Mouse (Mus musculus): ENCODE data around the gene Tmem82.
A peak's percentile ranks its signal among the peaks of the same experiment; 100 is the strongest.

Gene Tmem82

DNA sequence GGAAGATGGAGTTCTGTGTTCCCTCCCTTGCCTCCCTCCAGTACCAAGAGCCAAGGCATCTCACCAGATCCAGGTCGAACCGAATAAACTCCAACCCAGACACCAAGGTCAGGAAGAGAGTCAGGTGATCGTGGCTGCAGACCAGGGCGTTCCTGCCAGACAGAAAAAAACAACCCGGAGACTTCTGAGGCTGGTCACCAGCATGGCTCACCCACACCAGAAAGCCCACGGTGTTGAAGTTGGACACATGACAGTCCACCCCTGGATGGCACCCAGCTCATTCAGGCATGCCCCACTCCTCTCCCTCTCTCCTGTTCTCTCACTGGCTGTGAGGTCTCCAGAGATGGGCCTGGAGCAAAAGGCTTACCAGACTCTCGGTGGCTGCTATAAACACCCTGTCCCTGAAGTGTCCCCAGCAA lies 22.9 kb upstream of the Tmem82 start:
- no peak for DNase-seq

DNA sequence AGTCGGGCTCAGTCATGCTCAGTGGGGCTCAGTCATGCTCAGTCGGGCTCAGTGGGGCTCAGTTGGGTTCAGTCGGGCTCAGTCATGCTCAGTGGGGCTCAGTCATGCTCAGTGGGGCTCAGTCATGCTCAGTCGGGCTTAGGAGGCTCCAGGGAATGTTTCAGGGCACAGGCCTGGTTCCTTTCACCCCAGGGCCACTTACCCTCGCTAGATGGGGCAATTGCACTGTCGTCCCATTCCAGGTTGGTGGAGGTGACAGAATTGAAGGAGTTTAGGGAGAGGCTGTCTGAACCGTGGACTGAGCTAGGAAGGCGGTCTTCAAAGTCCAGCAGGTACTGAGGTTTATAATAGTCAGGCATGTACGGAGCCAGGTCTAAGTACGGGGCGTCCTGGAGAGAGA lies 21.0 kb upstream of the Tmem82 start:
- DNase-seq, result no peak

DNA sequence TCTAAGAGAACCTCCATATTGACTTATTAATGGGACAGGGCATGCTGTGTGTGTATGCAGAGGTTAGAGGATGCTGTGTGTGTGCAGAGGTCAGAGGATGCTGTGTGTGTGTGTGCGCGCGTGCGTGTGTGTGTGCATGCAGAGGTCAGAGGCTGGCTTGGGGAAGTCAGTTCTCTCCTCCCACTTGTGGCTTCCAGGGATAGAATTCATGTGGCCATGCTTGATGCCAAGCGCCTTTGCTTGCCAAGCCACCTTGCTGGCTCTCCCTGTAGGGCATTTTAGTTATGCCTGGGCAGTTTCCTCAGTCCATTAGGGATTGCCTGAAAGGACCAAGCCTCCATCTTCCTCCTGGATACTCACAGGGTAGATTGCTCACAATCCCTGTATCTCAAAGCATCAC lies 18.3 kb upstream of the Tmem82 start:
- DNase-seq, result no peak

DNA sequence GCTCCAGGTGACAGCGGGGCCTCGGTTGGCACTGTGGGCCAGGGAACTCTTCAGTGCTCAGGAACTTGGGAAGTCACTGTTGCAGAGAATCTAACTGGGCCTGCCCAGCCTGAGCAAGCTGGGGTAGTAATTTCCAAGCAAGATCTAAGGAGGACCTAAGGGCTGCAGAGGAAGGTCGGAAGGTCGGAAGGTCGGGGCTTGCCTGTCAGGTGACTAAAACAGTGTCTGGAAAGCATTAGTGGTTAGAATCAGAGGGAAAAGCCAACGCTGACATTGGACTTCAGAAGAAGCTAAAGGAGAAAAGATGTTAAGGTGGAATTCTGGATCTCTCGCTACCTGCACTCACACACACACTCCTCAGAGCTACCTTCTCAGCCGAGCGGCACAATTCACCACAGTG lies 17.6 kb upstream of the Tmem82 start:
- no peak for DNase-seq

DNA sequence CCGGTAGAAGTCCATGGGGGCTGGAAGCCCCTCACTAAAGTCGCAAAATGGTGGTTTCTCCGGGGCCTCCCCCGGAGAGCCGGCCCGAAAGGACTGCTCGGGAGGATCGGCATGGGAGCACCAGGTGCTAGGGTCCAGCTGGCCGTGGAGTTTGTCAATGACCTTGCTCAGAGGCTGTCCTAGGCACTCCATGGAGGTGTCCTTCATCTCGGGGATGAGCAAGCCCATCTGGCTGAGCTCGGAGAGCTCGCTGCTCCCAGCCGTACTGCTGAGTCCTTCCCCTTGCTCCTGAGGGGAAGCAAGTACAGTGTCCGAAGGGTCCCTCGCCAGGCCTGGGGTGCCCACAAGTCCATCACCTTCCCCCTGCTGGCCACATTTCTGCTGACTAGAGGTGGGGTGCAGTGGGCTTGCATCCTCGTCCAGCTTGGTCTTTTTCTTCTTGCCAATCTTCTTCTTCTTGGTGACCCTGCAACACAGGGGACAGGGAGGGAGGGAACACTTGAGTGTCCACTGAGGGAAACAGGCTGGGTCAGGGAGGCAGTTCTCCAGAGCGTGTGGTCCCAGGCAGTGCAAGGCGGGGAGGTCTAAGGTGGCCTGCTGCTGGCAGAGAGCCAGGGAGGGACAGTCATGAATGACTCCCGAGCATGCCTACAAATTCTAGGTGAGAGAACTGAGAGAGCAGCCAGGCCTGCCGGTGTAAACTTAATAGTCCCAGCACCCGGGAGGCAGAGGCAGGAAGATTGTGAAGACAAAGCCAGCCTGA lies 13.9 kb upstream of the Tmem82 start:
- no peak for DNase-seq

DNA sequence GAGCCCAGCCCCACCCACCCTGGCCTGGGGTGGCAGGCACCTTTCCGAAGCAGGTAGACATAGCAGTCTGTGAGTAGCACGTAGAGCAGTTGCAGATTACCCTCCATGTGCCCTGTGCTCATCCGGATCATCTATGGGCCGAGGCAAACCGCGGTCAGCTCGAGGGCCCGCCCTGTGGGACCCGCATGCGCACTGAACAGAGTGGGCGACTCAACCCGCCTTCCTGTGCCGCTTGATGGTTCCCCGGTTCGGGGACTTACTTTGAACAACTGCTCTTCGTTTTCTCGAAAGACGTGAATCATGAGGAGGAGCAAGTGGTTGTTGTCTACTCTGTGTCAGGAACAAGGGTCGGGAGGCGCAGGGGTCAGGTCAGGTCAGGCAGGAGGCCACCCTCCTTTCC lies 12.8 kb upstream of the Tmem82 start:
- no peak for DNase-seq

DNA sequence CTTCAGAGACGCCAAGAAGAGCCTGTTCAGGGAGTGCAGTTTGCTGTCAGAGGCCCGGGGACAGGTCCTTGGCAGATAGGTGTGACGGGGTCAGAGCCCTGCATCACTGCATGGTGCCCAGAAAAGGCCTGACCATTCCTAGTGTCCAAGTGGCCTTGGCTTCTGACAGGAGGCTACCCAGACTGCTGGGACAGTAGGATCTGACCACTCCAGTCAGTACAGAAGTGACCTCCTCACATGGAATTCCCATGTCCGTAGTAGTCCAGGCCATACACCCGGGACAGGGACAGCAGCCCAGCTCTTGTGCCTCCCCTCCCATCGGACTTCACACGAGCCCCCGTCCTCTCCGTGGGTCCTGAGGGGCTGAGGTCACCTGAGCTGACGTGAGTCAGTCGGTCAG lies 11.6 kb upstream of the Tmem82 start:
- no peak for DNase-seq

DNA sequence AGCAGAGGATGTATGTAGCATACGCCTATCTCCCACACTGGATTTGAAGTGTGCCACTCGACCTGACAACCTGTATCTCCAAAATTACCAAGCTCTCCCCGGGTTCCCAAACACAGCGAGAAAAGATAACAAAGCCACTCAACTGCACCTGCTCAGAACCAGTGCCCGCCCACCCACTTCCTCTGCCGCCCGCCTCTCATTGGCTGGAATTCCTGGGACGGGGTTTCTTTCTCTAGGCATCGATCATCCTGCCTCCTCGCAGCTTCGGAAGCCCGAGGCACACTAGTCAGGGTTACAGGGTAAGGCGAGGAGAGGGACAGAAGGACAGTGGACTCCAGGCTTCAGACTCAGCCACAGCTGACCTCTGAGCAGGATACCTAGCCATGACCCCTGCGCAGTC lies 10.2 kb upstream of the Tmem82 start:
- no peak for DNase-seq

DNA sequence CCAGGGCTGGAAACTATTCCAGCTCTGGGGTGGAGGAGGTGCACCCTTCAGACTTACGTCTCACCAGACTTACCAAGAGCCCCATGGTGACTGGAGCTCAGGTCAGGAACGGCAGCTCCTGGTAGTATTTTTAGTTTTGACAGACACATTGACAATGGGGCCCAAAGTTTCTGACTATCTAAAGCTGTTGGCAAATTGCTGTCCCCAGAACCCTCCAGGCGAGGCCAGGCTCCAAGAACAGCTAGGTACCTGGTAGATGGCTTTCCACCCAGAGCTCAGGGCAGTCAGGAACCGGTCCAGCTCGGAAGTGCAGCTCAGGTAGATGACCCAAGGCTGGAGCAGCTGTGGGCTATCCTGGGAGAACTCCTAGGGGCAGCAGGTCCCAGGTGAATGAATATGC lies 9.1 kb upstream of the Tmem82 start:
- DNase-seq, result no peak

DNA sequence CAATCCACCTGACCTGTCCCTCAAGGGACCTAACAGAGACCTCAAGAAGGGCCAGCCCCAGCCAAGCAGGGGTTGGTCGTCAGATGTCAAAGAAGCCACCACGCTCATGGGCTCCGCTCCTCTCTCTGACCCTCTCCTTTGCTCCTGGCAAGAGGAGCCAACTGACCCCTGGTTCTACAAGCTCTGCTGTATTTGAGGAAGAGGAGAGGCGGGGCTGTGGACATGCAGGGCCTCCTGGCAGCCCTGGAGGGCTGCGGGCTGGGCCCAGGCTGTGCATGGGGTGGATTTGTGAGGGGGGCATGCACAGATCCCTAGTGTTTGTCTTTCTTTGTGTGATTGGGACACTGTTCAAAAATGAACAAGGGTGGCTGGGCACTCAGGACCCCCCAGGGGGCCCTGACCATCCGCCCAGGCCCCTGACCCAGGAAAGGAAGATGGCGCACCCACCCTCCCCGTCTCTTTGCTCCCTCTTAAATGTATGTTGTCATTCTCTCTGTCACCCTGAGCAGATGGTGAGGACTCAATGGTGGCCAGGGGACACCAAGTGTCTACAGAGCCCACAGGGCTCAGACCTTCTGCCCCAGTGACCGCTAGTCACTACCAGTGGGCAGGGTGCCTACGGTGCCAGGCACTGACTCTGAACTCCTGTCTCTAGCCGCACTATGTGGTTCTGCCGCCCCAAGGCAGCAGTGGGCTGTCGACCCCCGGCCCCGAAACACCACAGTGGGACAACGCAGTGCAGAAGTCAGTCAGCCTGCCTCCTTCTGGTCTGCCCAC lies 7.5 kb upstream of the Tmem82 start:
- no peak for DNase-seq

DNA sequence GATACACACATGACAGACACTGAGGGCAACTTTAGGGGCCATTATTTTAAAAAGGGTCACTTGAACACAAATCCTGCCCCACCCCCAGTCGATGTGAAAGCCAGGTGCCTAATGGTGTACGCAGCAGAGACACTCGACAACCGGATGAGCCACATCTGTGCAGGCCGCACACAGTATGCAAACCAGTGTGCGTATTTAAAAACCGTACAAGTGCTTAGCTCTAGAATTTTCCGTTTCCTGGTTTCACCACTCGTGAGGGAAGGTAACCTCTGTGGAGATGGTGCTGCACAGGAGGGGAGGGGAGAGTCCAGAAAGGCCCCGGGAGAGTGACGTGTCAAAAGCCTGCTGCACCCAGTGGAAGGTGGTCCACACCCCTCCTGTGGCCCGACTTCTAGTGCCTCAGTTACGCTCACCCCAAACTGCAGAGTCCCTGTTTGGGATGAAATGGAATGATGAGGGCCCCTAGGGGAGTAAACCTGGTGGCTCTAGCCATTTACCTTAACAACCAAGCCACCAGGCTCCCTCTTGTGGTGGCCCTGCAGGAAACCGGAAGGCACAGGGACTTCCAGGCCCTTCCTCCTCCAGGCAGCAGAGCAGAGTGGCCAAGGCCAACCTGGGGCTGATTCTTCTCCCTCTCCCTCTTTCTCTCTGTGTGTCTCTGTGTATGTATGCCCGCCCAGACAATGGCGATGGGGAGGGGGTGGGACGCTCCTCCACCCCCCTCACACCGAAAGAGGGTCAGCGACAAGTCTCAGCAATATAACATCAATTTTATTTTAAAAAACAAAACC lies 6.7 kb upstream of the Tmem82 start:
- no peak for DNase-seq

DNA sequence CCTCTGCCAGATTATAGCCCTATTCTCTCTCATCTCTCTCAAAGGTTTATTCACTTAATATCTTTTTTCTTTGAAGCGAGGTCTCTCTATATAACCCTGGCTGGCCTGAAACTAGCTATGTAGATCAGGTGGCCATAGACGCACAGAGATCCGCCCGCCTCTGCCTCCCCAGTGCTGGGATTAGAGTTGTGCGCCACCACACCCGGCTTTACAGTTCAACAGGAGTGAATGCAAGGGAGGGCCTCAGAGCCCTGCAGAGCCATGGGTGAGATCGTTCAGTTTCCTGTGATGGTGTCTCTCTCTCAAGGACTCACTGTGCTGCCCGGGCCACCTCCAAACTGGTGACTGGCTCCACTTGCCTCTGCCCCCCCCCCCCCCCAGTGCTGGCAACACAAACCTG lies 5.7 kb upstream of the Tmem82 start:
- DNase-seq, result no peak

DNA sequence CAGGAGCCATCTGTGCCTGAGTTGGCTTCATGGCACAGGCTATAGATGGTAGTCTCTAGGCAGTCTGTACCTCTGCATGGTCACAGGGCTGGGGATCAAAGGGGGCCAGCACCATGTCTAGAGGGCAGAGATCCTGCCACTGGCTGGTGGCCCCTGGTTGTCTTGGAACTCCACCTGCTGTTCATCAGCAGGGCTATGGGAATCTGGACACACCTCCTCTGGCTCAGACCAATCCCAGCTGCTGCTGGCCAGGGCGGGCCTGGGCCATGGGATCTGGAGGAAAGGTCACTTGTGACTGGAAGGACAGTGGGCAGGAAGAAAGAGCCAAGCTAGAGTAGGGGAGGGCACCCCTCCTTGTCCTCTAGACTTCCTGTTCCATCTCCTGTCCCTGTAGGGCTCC lies 5.2 kb upstream of the Tmem82 start, which contains the start of gene Slc25a34:
TSS of gene Slc25a34 (minus strand) at position 156 of the 400 bp plus-strand sequence.
- DNase-seq, result no peak

DNA sequence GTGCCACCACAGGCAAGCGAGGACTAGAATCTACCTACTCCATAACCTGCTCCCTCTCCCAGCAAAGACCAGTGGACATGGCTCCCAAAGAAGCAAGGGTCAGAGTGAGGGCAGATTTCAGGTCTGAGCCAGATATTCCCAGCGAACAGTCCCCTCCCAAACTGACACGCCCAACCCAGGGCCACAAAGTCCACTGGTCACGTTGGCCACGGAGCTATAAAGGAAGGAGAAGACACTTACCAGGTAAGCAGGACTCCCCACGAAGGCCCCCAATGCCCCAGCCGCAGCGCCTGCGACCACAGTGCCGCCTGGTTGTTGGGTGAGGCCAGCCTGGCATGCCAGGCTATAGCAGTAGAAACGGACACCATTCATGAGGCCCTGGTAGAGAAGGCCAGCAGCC lies 4.6 kb upstream of the Tmem82 start:
- no peak for DNase-seq

DNA sequence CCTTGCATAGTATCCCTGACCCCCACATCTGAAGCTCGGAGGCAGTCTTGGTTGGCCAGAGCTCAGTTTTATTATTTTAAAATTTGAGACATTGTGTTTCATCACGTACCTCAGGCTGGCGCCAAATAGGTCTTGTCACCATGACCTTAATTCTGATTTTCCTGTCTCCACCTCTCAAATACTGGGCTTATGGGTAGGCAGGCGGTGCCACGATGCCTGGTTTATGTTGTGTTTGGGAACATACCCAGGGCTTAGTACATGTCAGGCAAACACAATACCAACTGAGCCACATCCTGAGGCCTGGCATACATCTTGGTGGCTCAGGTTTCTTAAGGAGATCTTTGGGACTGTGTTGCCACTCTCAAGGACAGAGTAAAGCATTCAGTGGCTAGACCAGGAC lies 4.1 kb upstream of the Tmem82 start:
- DNase-seq, result no peak

DNA sequence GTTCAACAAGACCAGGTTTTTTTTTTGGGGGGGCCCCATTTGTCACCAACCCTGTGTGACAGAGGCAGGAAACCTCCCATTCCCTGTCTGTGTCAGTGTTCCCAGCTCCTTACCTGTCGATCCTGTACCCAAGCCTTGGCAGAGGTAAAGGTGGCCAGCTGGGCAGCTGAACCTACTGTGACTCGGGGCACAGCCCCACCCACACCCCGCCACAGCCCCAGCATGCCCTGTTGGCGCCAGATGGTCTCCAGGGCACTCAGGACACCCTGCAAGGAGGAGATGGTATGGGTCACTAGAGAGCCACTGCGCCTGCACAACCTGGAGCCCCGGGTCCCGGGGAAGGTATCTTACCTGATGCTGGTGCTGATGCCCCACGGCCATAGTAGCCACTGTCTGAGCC lies 3.7 kb upstream of the Tmem82 start:
- DNase-seq, result no peak

DNA sequence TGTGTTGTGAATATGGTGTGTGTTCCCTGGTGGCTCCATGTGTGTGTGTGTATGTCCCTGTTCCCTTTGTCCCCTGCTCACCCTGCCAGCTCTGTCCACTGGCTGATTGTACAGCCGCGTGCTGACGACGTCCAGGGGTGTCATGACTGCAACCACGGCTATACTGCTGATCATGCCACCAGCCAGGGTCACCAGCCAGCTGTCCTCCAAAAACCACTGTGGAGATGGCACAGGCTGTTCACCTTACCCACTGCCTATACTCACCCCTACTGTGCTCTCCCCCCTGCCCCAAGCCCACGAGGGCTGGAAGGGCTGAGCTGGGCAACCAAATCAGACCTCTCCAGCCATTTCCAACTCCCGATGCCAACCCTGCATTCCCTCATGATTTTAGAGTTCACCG lies 2.9 kb upstream of the Tmem82 start:
- DNase-seq, result no peak

DNA sequence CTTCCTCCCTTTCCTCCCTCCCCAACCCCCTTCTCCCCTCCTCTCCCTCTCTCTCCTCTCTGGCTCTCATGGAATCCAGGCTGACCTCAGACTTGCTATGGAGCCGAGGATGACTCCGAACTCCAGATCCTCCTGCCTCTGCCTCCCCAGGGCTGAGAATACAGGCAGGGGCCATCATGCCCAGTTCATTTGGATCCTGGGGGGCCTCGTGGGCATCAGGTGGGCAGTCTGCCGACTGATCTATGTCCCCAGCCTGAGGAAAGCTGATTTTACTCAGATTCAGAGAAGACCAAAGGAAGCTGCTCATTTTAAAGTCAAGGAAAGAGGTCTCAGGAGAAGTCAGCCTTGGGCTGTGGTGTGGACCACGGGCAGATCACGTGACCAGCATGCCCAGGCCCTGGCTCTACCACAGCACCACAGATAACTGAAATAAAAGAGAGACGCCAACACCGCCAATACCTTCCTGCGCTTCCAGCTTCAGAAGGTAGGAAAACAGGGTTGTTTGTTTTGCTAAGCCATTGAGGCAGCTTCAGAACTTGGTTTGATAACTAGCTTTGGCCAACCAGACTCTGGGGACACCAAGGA lies 958 bp upstream of the Tmem82 start:
- DNase-seq, result no peak

DNA sequence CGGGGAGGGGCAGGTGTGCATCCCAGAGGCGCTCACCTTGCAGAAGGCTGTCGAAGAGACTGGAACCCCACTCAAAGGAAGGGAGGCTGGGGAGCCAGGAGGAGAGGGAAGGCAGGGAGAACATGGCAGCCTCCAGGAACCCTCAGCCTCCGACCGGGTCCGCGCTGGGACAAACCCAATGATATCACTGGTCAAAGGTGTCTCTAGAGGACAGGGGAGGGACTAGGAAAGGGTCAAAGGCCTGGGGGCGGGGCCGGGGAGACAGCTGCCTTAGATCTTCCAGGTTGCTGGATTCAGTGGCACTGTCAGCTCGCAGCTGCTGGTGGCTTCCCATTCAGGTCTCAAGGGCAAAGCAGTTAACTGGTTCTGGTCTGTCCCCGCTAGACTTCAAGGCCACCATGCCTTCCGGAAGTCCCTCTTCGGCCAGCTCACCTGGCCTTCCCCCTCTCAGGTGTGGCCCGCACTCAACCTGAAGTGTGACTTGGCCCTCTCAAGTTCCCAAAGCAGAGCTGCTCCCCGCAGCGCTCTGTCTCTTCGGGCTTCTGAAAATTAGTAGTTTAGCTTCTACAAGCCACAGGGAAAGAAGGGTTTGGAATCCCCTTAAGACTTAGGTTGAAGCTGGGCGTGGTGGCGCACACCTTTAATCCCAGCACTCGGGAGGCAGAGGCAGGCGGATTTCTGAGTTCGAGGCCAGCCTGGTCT lies 419 bp downstream of the Tmem82 start:
- DNase-seq, result no peak

DNA sequence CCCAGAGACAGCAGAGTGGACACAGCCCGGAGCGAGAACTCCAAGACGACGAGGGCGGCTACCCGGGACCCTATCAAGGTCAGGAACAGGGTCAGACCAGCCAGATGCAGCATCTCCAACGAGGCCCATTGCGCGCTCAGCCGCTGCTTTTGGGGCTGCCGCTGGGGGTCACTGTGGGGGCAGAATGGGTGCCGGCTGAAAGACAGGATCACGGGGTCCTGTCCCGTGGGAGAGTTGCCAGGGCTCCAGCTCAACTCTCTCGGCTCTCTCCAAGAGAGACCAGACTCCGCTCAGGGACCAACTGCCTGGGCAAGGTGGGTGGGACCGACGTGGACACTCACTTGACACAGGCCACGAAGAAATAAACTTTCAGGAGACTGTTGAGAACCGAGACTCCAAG lies 1.1 kb downstream of the Tmem82 start:
- peak; percentile 54 to 55 for DNase-seq

DNA sequence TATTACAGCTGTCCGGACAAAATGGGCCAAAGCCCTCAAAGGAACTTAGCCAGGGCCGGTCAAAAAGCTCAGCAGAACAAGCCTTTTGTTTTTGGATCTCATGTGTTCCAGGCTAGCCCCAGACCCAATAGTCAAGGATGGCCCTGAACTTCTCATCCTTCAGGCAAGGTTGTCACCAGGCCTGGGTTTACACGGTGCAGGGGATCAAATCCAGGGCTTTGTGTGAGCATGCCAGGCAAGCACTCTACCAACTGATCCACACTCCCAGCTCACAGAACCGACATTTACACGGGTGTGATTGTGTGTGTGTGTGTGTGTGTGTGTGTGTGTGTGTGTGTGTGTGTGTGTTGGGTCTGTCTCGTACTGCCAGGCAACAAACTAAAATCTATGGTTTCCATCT lies 1.6 kb downstream of the Tmem82 start:
- no peak for DNase-seq

DNA sequence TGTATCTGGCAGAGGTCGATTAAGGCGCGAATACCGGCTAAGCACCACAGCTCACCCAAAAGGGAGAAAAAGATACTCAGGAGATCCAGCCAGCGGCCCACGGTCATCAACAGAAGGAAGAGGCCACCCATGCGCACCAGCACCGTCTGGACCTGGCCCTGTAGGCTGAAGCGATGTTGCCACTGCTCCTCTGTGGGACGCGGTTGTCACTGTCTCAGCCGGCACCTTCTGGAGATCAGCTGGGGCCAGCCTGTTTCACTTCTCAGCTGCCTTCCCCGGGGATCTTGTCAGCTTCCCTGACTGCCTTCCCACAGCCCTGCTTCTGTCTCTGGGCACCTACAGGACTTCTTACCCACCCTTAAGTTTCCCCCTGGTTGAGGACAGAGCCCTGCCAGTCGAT lies 3.5 kb downstream of the Tmem82 start:
- DNase-seq, result no peak

DNA sequence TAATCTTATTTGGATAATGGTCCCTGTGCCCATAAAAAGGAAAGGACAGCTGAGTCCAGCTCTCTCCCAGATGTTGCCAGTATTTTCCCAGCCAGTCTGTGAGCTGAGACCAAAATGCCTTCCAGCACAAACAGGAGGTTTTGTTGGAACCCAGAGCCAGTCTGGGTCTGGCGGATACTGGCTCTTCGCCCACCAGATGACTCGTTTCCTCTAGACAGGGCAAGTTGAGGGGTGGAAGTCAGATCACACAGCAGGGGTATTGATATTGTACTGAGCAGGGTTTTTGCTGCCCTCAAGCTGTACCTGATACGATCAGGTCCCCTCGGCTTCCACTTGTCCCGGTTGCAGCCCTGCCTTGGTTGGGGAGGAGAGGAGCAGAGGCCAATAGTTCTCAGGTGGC lies 8.9 kb downstream of the Tmem82 start:
- no peak for DNase-seq
